Mouse (Mus musculus) hindlimb bud, embryonic 11.5 days (tissue): Measurements from ENCODE around the gene Fndc11.

ENCODE experiments used
- DNase-seq: peaks from one replicate; pipeline ENCODE4 v3.0.0-alpha.2; 2012; ENCODE audit warnings: low read depth, low spot score; ENCODE audit errors: extremely low spot score

The Fndc11 gene

GRCm38 (mm10) chr2:181218881-181219485 is 830 bp upstream of the Fndc11 start:
- DNase-seq, result no peak

DNA sequence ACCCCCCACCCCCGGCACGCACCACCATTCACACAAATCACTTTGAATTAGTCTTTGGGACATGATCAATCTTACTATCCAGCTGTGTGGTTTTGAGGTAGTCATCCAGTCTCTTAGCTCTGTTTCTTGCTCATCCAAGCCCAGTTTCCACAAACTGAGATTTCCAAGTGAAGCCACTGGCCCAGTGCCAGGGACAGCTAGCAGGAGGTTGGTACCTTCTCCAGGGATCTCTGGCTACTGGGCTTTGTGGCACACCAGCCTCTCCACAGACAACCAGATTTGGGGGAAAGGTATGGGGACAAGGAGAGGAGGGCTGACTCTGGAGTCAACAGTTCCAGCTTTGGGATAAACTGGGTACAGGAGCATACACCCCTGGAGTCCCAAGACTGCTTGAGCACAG is 548 bp downstream of the Fndc11 start:
- DNase-seq, result no peak

GRCm38 (mm10) chr2:181224994-181225393 is 5.2 kb downstream of the Fndc11 start:
- no peak for DNase-seq

DNA sequence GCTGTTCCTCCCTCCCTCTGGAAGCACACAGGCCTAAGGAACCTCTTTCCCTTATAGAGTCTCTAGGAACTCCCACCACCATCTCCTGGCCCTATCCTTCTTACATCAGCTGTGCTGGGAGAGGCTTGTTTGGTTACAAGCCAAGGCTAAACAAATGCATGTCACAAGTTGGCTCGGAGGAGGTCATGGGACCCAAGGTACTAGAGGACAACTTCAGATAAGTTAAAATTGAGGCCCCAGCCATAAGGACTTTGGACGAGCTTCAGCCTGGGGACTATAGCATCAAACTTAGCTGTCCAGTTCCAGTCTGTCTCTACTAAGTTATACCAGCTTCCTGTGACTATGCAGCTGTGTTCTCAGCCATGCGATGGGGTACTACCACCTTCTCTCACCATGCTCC is 7.3 kb downstream of the Fndc11 start:
- no peak for DNase-seq

DNA sequence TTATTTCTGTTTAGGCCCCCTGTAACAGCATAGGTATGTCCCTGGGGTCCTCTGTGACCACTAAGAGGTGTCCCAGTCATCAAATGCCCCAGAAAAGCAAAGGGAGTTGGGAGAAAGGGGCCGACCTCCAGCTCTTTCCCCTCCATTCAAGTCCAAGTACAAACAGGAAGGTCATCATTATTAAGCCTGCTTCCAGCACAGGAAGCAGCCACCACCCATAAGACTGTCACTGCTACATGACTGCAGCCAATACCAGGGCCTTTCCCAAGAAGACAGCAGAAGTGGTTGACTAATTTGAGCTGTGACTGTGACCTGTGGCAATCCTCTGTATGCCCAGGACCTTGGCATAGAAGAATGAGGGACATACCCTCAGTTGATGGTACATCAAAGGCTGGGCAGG is 8.5 kb downstream of the Fndc11 start:
- no peak for DNase-seq

GRCm38 (mm10) chr2:181231171-181231570 is 11.4 kb downstream of the Fndc11 start:
- no peak for DNase-seq

DNA sequence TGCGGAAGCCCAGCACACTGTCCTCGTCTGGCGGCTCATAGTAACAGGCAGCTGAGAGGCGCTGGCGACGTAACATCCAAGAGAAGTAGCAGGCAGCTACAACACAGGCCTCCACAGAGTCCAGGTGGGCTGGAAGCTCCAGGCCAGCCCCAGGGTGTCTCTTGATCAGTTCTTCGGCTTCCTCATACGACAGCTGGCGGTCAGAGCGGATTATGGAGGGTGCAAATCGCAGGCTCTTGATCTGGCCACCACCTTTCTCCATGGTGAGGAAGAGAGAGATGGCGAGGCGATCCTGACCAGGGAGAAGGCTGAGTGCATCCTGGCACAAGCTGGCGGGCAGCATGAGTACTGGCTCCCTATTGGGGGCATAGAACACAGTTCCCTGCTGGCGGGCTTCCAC is 13.6 kb downstream of the Fndc11 start:
- no peak for DNase-seq

- DNase-seq, result no peak
These were observed 14.9 kb downstream of the Fndc11 start for GRCm38 (mm10) chr2:181234680-181235079.

- no peak for DNase-seq
These were observed 16.1 kb downstream of the Fndc11 start for GRCm38 (mm10) chr2:181235681-181236566.

DNA sequence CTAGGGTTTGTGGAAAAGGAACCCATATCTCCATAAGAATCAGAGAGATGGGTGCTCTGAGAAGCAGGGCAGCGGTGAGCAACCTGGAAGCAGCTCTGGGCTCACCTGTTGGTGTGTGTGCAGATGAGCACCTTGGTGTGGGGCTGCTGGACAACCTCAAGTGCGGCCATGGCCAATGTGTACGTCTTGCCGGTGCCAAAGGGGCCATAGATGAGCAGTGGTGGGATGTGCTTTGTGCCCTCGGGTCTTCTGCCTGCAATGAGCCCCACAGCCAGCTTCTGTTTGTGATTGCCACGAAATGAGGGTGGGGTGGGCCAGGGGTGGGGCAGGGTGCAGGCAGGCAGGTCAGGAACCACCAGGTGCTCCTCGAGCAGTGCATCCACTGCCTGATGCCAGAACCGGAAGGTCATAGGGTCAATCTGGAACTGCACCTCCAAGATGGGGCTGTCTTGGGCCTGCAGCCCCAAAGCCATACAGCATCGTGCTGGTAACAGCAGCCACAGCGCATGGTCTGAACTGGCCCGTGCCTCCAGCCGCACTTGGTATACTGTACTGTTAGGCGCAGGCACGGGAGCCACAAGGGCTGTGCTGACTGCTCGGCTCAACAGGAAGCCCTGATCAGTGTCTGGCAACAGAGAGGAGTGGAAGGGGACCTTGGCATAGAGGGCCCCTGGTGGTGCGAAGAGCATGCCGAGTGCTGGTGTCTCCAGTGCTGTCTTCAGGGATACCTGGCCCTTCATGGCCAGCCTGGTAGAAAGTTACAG is 17.6 kb downstream of the Fndc11 start:
- no peak for DNase-seq

GRCm38 (mm10) chr2:181238091-181238610 is 18.3 kb downstream of the Fndc11 start:
- no peak for DNase-seq

DNA sequence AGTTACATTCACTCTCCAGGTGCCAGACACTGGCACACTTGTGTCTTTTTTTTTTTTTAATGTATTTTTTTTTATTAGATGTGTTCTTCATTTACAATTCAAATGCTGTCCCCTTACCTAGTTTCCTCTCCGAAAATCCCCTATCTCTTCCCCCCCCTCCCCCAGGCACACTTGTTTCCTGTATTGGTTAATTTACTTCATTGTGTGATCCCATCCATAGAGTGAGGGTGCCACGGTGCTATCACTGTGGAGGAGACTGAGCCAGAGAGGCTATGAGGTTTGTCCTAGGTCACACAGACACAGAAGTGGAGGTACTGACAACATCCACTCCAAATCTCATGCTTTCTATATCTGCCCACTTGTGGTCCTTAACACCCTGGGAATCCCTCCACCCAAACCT is 19.0 kb downstream of the Fndc11 start:
- DNase-seq, result no peak

DNA sequence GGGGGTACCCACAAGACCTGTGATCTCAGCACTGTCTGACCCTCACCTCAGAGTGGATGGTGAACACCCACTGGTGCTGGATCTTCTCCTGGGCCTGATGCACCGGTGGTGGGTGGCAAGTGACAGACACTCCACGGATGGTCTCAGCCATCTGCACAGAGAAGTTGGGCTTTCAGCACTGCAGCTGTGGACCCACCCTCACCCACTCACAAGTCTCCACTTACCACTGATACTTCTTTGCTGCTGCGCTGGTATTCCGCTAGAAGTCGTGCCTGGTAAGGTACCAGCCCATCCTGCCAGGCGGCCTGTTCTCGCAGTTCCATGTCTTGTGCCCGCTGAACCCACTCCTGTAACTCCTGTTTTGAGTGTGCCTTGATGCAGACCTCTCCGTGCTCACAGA is 19.4 kb downstream of the Fndc11 start:
- no peak for DNase-seq

- no peak for DNase-seq
These were observed 21.1 kb downstream of the Fndc11 start for GRCm38 (mm10) chr2:181240806-181241440.

GRCm38 (mm10) chr2:181241602-181242313 is 21.9 kb downstream of the Fndc11 start, which contains the start of gene Helz2:
Helz2 (minus strand) TSS chr2:181242027.
- DNase-seq, result no peak

DNA sequence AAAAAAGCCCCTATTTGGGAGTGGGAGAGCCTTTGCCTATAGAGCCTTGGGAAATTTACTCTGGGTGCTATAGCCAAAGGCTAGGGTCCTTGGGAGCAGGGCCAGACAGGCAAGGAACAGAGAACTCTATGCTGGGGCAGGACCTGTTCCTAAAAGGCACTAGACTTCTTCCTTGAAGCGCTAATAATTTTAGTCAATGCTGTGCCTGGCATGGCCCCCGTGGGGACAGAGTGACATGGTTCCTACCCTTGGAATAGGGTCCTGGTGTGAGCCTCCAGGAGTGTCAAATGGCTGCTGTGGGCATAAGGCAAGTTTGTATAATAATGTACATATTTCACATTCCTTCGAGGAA is 22.5 kb downstream of the Fndc11 start:
- DNase-seq, result no peak

- DNase-seq, result no peak
These were observed 24.0 kb downstream of the Fndc11 start for GRCm38 (mm10) chr2:181243706-181244394.

DNA sequence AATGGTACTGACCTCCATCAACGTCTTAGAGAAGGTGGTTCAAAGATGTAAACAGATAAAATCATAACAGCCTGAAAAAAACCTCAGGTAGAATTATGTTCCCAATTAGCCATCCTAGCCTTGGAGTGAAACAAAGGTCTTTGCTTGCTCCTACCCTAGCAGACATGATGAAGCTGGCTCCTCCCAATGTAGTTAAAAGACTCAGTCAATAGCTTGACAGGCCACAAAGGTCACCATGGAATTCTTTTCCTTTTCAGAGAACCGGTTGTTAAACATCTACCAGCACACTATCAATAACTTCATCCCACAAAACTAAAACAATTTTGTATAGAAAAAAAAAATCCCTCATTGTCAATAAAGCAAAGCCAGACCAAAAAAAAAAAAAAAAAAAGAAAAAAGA is 25.2 kb downstream of the Fndc11 start:
- no peak for DNase-seq

- no peak for DNase-seq
These were observed 29.4 kb downstream of the Fndc11 start for GRCm38 (mm10) chr2:181249217-181249616.

- DNase-seq, result no peak
These were observed 32.0 kb downstream of the Fndc11 start for GRCm38 (mm10) chr2:181251841-181252240.
